Mouse (Mus musculus): ENCODE data around the gene Pld1. TPM values are rescaled to one million over a fixed set of nuclear protein-coding genes. Genes with fewer than 3 reads are reported as not detected.
A peak's percentile ranks its signal among the peaks of the same experiment; 100 is the strongest.

Pld1 gene
- polyA plus RNA-seq, 1 experiment from 2014 or later = 8.1 TPM

DNA sequence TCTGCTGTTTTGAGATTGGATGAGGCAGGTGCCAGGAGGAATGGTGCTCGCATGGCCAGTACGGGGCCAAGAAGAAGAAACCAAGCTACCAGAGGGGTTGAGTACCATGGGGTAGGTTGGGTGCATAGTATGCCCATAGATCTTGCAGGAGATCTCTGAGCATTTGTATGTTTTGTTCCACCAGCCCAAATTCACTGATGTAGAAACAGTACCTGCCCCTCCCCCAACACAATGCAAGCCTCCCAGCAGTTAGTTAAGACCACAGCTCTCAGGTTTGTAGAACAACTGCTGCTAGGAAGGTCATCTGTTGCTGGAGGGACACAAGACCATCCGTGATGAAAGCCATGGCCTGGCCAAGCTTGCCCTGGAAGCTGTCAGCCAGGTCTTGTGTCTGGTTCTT, 220.4 kb downstream of the Pld1 start:
- ATAC-seq (ENCODE audit: insufficient number of reproducible peaks, low FRiP score) = no peak
- no peak overlapping the region for H3K27ac ChIP-seq (ENCODE audit: poor library complexity, severe bottlenecking)
- H3K27me3 ChIP-seq (replicated peaks) = 0 out of 2 replicates have a peak, but pooled peaks cover 2% of the 10 kb centered on the region
- WGBS = 82% methylated on average over 3 of the region's 3 CpGs
- no peak overlapping the region for H3K4me3 ChIP-seq
- H3K36me3 ChIP-seq = no peaks in the 10 kb centered on the region
- H3K9ac ChIP-seq = no peak overlapping the region
- H3K4me2 ChIP-seq = no peak overlapping the region
- H3K9me3 ChIP-seq (replicated peaks) = no peaks in the 10 kb centered on the region
- H3K4me1 ChIP-seq (replicated peaks) = no peaks in the 10 kb centered on the region

GRCm38 (mm10) chr3:28162346-28162745, 223.9 kb downstream of the Pld1 start:
- H3K27ac ChIP-seq (ENCODE audit: poor library complexity, severe bottlenecking) = no peak overlapping the region
- WGBS = 82% methylated on average over 4 of the region's 4 CpGs
- H3K9me3 ChIP-seq (replicated peaks) = no peaks in the 10 kb centered on the region
- 0 out of 2 replicates have a peak, but pooled peaks cover 5% of the 10 kb centered on the region for H3K27me3 ChIP-seq (replicated peaks)
- H3K4me3 ChIP-seq = no peak overlapping the region
- H3K4me2 ChIP-seq = no peak overlapping the region
- no peak for ATAC-seq (ENCODE audit: insufficient number of reproducible peaks, low FRiP score)
- no peak overlapping the region for H3K9ac ChIP-seq
- no peaks in the 10 kb centered on the region for H3K36me3 ChIP-seq
- H3K4me1 ChIP-seq (replicated peaks) = no peaks in the 10 kb centered on the region

- H3K9me3 ChIP-seq (replicated peaks) = no peaks in the 10 kb centered on the region
- H3K4me1 ChIP-seq (replicated peaks) = no peaks in the 10 kb centered on the region
- no peak overlapping the region for H3K27ac ChIP-seq (ENCODE audit: poor library complexity, severe bottlenecking)
- 45% methylated on average over 1 of the region's 1 CpGs for WGBS
- H3K27me3 ChIP-seq (replicated peaks) = 0 out of 2 replicates have a peak, but pooled peaks cover 5% of the 10 kb centered on the region
- H3K4me3 ChIP-seq = no peak overlapping the region
- no peak for ATAC-seq (ENCODE audit: insufficient number of reproducible peaks, low FRiP score)
- H3K36me3 ChIP-seq = no peaks in the 10 kb centered on the region
- H3K9ac ChIP-seq = no peak overlapping the region
- H3K4me2 ChIP-seq = no peak overlapping the region
Measured at GRCm38 (mm10) chr3:28164678-28165077, 226.2 kb downstream of the Pld1 start.

GRCm38 (mm10) chr3:28165598-28165997, 227.1 kb downstream of the Pld1 start:
- no peak for ATAC-seq (ENCODE audit: insufficient number of reproducible peaks, low FRiP score)
- 0% methylated on average over 1 of the region's 1 CpGs for WGBS

GRCm38 (mm10) chr3:28167796-28168505, 229.5 kb downstream of the Pld1 start:
- no peak for ATAC-seq (ENCODE audit: insufficient number of reproducible peaks, low FRiP score)
- Histone ChIP-seq H3K27ac (ENCODE audit: poor library complexity, severe bottlenecking) (no peak overlapping the region), H3K4me2 (no peak overlapping the region), H3K4me1 (replicated peaks) (peaks cover 16% of the 10 kb centered on the region), H3K9me3 (replicated peaks) (no peaks in the 10 kb centered on the region), H3K27me3 (replicated peaks) (0 out of 2 replicates have a peak, but pooled peaks cover 2% of the 10 kb centered on the region), H3K4me3 (no peak overlapping the region), H3K9ac (no peak overlapping the region), H3K36me3 (no peaks in the 10 kb centered on the region)
- 78% methylated on average over 6 of the region's 6 CpGs for WGBS

More at GRCm38 (mm10) chr3:28165598-28165997, 227.1 kb downstream of the Pld1 start:
- no peaks in the 10 kb centered on the region for H3K9me3 ChIP-seq (replicated peaks)
- no peaks in the 10 kb centered on the region for H3K36me3 ChIP-seq
- H3K4me1 ChIP-seq (replicated peaks) = 0 out of 2 replicates have a peak, but pooled peaks cover 1% of the 10 kb centered on the region
- no peak overlapping the region for H3K9ac ChIP-seq
- 0 out of 2 replicates have a peak, but pooled peaks cover 5% of the 10 kb centered on the region for H3K27me3 ChIP-seq (replicated peaks)
- no peak overlapping the region for H3K4me2 ChIP-seq
- H3K27ac ChIP-seq (ENCODE audit: poor library complexity, severe bottlenecking) = no peak overlapping the region
- no peak overlapping the region for H3K4me3 ChIP-seq

- WGBS = 40% methylated on average over 17 of the region's 17 CpGs
Measured at GRCm38 (mm10) chr3:28170911-28171618, 232.6 kb downstream of the Pld1 start.

GRCm38 (mm10) chr3:28175997-28176967, 237.8 kb downstream of the Pld1 start:
- Histone ChIP-seq H3K27me3 (replicated peaks) (no peaks in the 10 kb centered on the region), H3K4me1 (replicated peaks) (peaks cover 17% of the 10 kb centered on the region), H3K9me3 (replicated peaks) (no peaks in the 10 kb centered on the region), H3K36me3 (no peaks in the 10 kb centered on the region), H3K27ac (ENCODE audit: poor library complexity, severe bottlenecking) (no peak overlapping the region), H3K4me3 (no peak overlapping the region), H3K9ac (no peak overlapping the region), H3K4me2 (peak overlapping the region; percentile 53)
- ATAC-seq (ENCODE audit: insufficient number of reproducible peaks, low FRiP score) = peak; percentile 66; the same call in 1 of the 2 replicates
- 22% methylated on average over 21 of the region's 21 CpGs for WGBS

More at GRCm38 (mm10) chr3:28170911-28171618, 232.6 kb downstream of the Pld1 start:
- peak overlapping the region; percentile 31 for H3K4me2 ChIP-seq
- no peaks in the 10 kb centered on the region for H3K9me3 ChIP-seq (replicated peaks)
- H3K9ac ChIP-seq = no peak overlapping the region
- no peaks in the 10 kb centered on the region for H3K36me3 ChIP-seq
- peaks cover 19% of the 10 kb centered on the region for H3K4me1 ChIP-seq (replicated peaks)
- H3K4me3 ChIP-seq = no peak overlapping the region
- H3K27ac ChIP-seq (ENCODE audit: poor library complexity, severe bottlenecking) = no peak overlapping the region
- H3K27me3 ChIP-seq (replicated peaks) = 0 out of 2 replicates have a peak, but pooled peaks cover 2% of the 10 kb centered on the region
- peak; percentile 65; the same call in 1 of the 2 replicates for ATAC-seq (ENCODE audit: insufficient number of reproducible peaks, low FRiP score)

GRCm38 (mm10) chr3:28178333-28178732, 239.8 kb downstream of the Pld1 start:
- Histone ChIP-seq H3K27ac (ENCODE audit: poor library complexity, severe bottlenecking) (no peak overlapping the region), H3K4me3 (no peak overlapping the region), H3K4me1 (replicated peaks) (peaks cover 10% of the 10 kb centered on the region), H3K9me3 (replicated peaks) (no peaks in the 10 kb centered on the region), H3K36me3 (no peaks in the 10 kb centered on the region), H3K27me3 (replicated peaks) (no peaks in the 10 kb centered on the region), H3K9ac (no peak overlapping the region), H3K4me2 (no peak overlapping the region)
- 64% methylated on average over 6 of the region's 6 CpGs for WGBS
- ATAC-seq (ENCODE audit: insufficient number of reproducible peaks, low FRiP score) = no peak
